Mouse (Mus musculus) liver, adult 2 months (tissue): Measurements from ENCODE around the gene Stpg3.

Experiments
- CTCF ChIP-seq: fragments of 200-500 bp; IDR thresholded peaks from 2 replicates; pipeline ENCODE4 v1.5.1; 2011; ENCODE audit warnings: low read depth, low read length, control low read depth
- POLR2A ChIP-seq: fragments of 200-500 bp; IDR thresholded peaks from 2 replicates; pipeline ENCODE4 v1.6.1; 2011; ENCODE audit warnings: low read length, control low read depth; ENCODE audit not compliant: insufficient read depth; ENCODE audit errors: extremely low read depth

GRCm38 (mm10) chr2:25172629-25173028, 41.8 kb downstream of the Stpg3 start:
- TF ChIP-seq POLR2A = no peak
- TF ChIP-seq CTCF = no peak
